Mouse (Mus musculus) heart, adult 2 months (tissue): ENCODE data around the gene Kremen2. TPM values are rescaled to one million over a fixed set of nuclear protein-coding genes. Genes with fewer than 3 reads are reported as not detected.
A peak's percentile ranks its signal among the peaks of the same experiment; 100 is the strongest.

ENCODE experiments used
- DNase-seq, 2 experiments: peaks; one replicate each; pipeline ENCODE4 v3.0.0; 2021
- H3K27ac ChIP-seq: fragments of 200-600 bp; 2 replicates; pipeline ENCODE4 v1.8.1; 2022
- H3K27me3 ChIP-seq: fragments of 200-500 bp; 2 replicates; pipeline ENCODE4 v1.6.1; 2012; ENCODE audit warnings: mild to moderate bottlenecking, low read length, inconsistent platforms, mixed read lengths; ENCODE audit not compliant: control insufficient read depth, insufficient read depth
- H3K36me3 ChIP-seq: fragments of 200-500 bp; 2 replicates; pipeline ENCODE4 v1.6.1; 2012; ENCODE audit warnings: low read length, inconsistent platforms; ENCODE audit not compliant: control insufficient read depth, insufficient read depth
- H3K4me1 ChIP-seq: fragments of 200-500 bp; 2 replicates; pipeline ENCODE4 v1.6.1; 2011; ENCODE audit warnings: low read length; ENCODE audit not compliant: control insufficient read depth, insufficient read depth
- H3K4me3 ChIP-seq: fragments of 200-600 bp; 2 replicates; pipeline ENCODE4 v1.8.1; 2022
- H3K79me2 ChIP-seq: fragments of 200-500 bp; replicated peaks from 2 replicates; pipeline ENCODE4 v1.6.1; 2012; ENCODE audit warnings: mild to moderate bottlenecking, inconsistent platforms, low read length, moderate library complexity, mixed read lengths; ENCODE audit not compliant: control insufficient read depth, insufficient read depth
- H3K9ac ChIP-seq: fragments of 200-500 bp; 2 replicates; pipeline ENCODE4 v1.6.1; 2012; ENCODE audit warnings: low read depth, mild to moderate bottlenecking, control low read depth, inconsistent platforms, low read length, mixed read lengths
- CTCF ChIP-seq: fragments of 200-600 bp; IDR thresholded peaks from 2 replicates; pipeline ENCODE4 v1.8.1; 2022; ENCODE audit warnings: antibody characterized with exemption, mild to moderate bottlenecking, moderate library complexity
- EP300 ChIP-seq: fragments of 200-500 bp; IDR thresholded peaks from 2 replicates; pipeline ENCODE4 v1.6.1; 2011; ENCODE audit warnings: low read depth, low read length, control low read depth; ENCODE audit not compliant: insufficient read depth
- POLR2A ChIP-seq: fragments of 200-500 bp; IDR thresholded peaks from 2 replicates; pipeline ENCODE4 v1.6.1; 2011; ENCODE audit warnings: mild to moderate bottlenecking, low read depth, low read length, control low read depth; ENCODE audit not compliant: insufficient read depth
- WGBS: fragments of 180-500 bp; shearing (Covaris S2); methylation state at CpG from one replicate; pipeline ENCODE4 v1.1.7; 2018; 5-methylcytosine and 5-hydroxymethylcytosine counted together
- intact Hi-C: fragments of 180-260 bp; cut with DNase I; formaldehyde crosslinking; loops from one replicate; pipeline ENCODE4 v1.15.1; 2025
- polyA plus RNA-seq: library from polyadenylated mRNA; depleted of rRNA; stranded (reverse); fragments of >200 nt; gene quantifications from 2 replicates; pipeline ENCODE4 v1.2.3, GENCODE M21; 2012
- total RNA-seq, 2 experiments: library from RNA; stranded (reverse); gene quantifications; 2 replicates each; pipeline ENCODE4 v1.2.3; 2021

The Kremen2 gene
- total and polyA plus RNA-seq, 3 experiments = 0.27 TPM; not detected in 2

- Histone ChIP-seq H3K9ac (no peak overlapping the region), H3K27ac (no peak overlapping the region), H3K4me1 (peaks cover 6% of the 10 kb centered on the region), H3K4me3 (no peak overlapping the region), H3K79me2 (no peaks in the 10 kb centered on the region), H3K27me3 (no peaks in the 10 kb centered on the region), H3K36me3 (no peaks in the 10 kb centered on the region)
- WGBS = 94% methylated on average over 4 of the region's 4 CpGs
- DNase-seq = no peak
- intact Hi-C loops = loop anchor here (5.0 kb wide), 1 partner anchor 42 kb away; the partner anchor contains the start of gene Kremen2
- TF ChIP-seq CTCF (no peak), EP300 (no peak), POLR2A (no peak)
These were observed 43.3 kb upstream of the Kremen2 start for GRCm38 (mm10) chr17:23788973-23789372.

GRCm38 (mm10) chr17:23786510-23786931 is 40.9 kb upstream of the Kremen2 start:
- no peak for DNase-seq
- Histone ChIP-seq H3K79me2 (no peaks in the 10 kb centered on the region), H3K36me3 (no peaks in the 10 kb centered on the region), H3K27ac (no peak overlapping the region), H3K4me1 (peaks cover 6% of the 10 kb centered on the region), H3K9ac (no peak overlapping the region), H3K27me3 (no peaks in the 10 kb centered on the region), H3K4me3 (peak overlapping the region; percentile 53)
- 14% methylated on average over 13 of the region's 13 CpGs for WGBS
- TF ChIP-seq EP300 = no peak
- TF ChIP-seq CTCF = no peak; the same call in 1 of the 2 replicates
- no peak for TF ChIP-seq POLR2A
- intact Hi-C loops = loop anchor here (5.0 kb wide), 1 partner anchor 39 kb away; the partner anchor contains the start of gene Kremen2

GRCm38 (mm10) chr17:23785561-23786471 is 40.2 kb upstream of the Kremen2 start, which contains the start of gene Flywch2:
Gene Flywch2, minus strand, starts transcription at chr17:23786081.
- H3K36me3 ChIP-seq = no peaks in the 10 kb centered on the region
- DNase-seq = peak; percentile 68 to 73
- H3K79me2 ChIP-seq = no peaks in the 10 kb centered on the region
- intact Hi-C loops = loop anchor here (5.0 kb wide), 1 partner anchor 39 kb away; the partner anchor contains the start of gene Kremen2
- no peak for TF ChIP-seq POLR2A
- peak; percentile 55 for TF ChIP-seq CTCF
- TF ChIP-seq EP300 = no peak
- H3K9ac ChIP-seq = peak within 1 kb of the TSS; percentile 65
- peak within 1 kb of the TSS; percentile 53 for H3K4me3 ChIP-seq
- H3K4me1 ChIP-seq = peaks cover 4% of the 10 kb centered on the region
- H3K27ac ChIP-seq = no peak within 1 kb of the TSS; the same call in 1 of the 2 replicates
- WGBS = 8% methylated on average over 43 of the region's 43 CpGs
- no peaks in the 10 kb centered on the region for H3K27me3 ChIP-seq

- Histone ChIP-seq H3K27ac (no peak overlapping the region), H3K79me2 (no peaks in the 10 kb centered on the region), H3K9ac (no peak overlapping the region), H3K4me1 (no peaks in the 10 kb centered on the region; the same call in 1 of the 2 replicates), H3K36me3 (no peaks in the 10 kb centered on the region), H3K4me3 (no peak overlapping the region), H3K27me3 (no peaks in the 10 kb centered on the region)
- no peak for DNase-seq
- intact Hi-C loops = no loop called here
- TF ChIP-seq CTCF = no peak
- TF ChIP-seq EP300 = no peak
- no peak for TF ChIP-seq POLR2A
These were observed 37.7 kb upstream of the Kremen2 start for GRCm38 (mm10) chr17:23783352-23783751.

- H3K4me3 ChIP-seq = no peak overlapping the region
- no peak overlapping the region for H3K27ac ChIP-seq
- TF ChIP-seq EP300 (no peak), CTCF (no peak), POLR2A (no peak)
- intact Hi-C loops = no loop called here
- 49% methylated on average over 2 of the region's 2 CpGs for WGBS
- no peak for DNase-seq
- H3K9ac ChIP-seq = no peak overlapping the region
- H3K4me1 ChIP-seq = no peaks in the 10 kb centered on the region
- H3K36me3 ChIP-seq = no peaks in the 10 kb centered on the region
- H3K79me2 ChIP-seq = no peaks in the 10 kb centered on the region
- H3K27me3 ChIP-seq = no peaks in the 10 kb centered on the region
These were observed 32.8 kb upstream of the Kremen2 start for GRCm38 (mm10) chr17:23778447-23778846.

- no peaks in the 10 kb centered on the region for H3K36me3 ChIP-seq
- no peaks in the 10 kb centered on the region for H3K79me2 ChIP-seq
- intact Hi-C loops = no loop called here
- no peak overlapping the region for H3K9ac ChIP-seq
- no peaks in the 10 kb centered on the region for H3K27me3 ChIP-seq
- TF ChIP-seq EP300 = no peak
- TF ChIP-seq CTCF = no peak
- no peak for TF ChIP-seq POLR2A
- H3K4me3 ChIP-seq = no peak overlapping the region
- WGBS = 43% methylated on average over 2 of the region's 2 CpGs
- H3K27ac ChIP-seq = no peak overlapping the region
- no peak for DNase-seq
- no peaks in the 10 kb centered on the region for H3K4me1 ChIP-seq
These were observed 31.5 kb upstream of the Kremen2 start for GRCm38 (mm10) chr17:23777141-23777540.
